Mouse (Mus musculus) monocyte, adult 5-6 weeks (primary cell): ENCODE data around the gene Sco2. TPM values are rescaled to one million over a fixed set of nuclear protein-coding genes. Genes with fewer than 3 reads are reported as not detected.

ENCODE experiments used
- ATAC-seq: fragments of 153-309, 156-312 bp; replicated peaks from 2 replicates; pipeline ENCODE4 v1.8.0; 2017; ENCODE audit warnings: mild to moderate bottlenecking; ENCODE audit not compliant: low TSS enrichment, insufficient number of reproducible peaks, severe bottlenecking, poor library complexity, low FRiP score
- total RNA-seq: library from RNA; stranded (forward); fragments of 200-1000, 200-491, 200-594 nt; gene quantifications from 3 replicates; pipeline ENCODE4 v1.2.3, GENCODE M21; 2017

Sco2 gene
- total RNA-seq = 5.4 to 9.4 TPM (median 6.3 TPM) in 3 replicates

- peak; percentile 42 for ATAC-seq
Measured at GRCm38 (mm10) chr15:89373762-89374248, at the start of gene Sco2. Gene Sco2 (minus strand): TSS chr15:89373846.

GRCm38 (mm10) chr15:89421938-89422337, 48.3 kb upstream of the Sco2 start:
- ATAC-seq = no peak

- ATAC-seq = no peak
Measured at GRCm38 (mm10) chr15:89415282-89415681, 41.6 kb upstream of the Sco2 start.

GRCm38 (mm10) chr15:89410118-89410517, 36.5 kb upstream of the Sco2 start, which contains the start of gene Syce3:
Gene Syce3 (minus strand): TSS chr15:89410503.
- no peak for ATAC-seq

DNA sequence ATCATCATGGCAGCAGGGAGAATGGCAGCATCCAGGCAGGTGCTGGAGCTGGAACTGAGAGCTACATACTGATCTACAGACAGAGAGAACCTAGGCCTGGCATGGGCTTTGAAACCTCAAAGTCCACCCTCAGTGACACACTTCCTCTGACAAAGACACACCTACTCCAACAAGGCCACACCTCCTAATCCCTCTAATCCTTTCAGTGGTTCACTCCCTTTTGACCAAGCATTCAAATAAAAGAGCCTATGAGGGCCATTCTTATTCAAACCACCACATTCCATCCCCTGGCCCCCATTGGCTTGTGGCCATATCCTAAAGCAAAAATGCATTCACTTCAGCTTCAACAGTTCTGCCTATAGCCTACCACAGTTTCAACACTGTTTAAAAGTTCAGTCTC, 33.0 kb upstream of the Sco2 start:
- no peak for ATAC-seq

GRCm38 (mm10) chr15:89404831-89405623, 31.4 kb upstream of the Sco2 start:
- no peak for ATAC-seq

DNA sequence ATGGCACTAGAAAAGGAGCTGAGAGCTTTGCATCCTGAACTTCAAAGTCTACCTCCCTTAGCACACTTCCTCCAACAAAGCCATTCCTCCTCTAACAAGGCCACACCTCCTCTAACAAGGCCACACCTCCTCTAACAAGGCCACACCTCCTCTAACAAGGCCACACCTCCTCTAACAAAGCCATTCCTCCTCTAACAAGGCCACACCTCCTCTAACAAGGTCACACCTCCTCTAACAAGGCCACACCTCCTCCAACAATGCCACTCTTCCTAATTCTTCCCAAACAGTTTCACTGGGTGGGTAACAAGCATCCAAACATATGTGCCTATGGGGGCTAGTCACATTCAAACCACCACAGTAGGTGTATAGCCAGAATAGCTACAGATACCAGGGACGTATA, 28.8 kb upstream of the Sco2 start:
- ATAC-seq = no peak

GRCm38 (mm10) chr15:89399716-89400115, 26.1 kb upstream of the Sco2 start:
- ATAC-seq = no peak

GRCm38 (mm10) chr15:89398146-89398545, 24.5 kb upstream of the Sco2 start:
- ATAC-seq = no peak

DNA sequence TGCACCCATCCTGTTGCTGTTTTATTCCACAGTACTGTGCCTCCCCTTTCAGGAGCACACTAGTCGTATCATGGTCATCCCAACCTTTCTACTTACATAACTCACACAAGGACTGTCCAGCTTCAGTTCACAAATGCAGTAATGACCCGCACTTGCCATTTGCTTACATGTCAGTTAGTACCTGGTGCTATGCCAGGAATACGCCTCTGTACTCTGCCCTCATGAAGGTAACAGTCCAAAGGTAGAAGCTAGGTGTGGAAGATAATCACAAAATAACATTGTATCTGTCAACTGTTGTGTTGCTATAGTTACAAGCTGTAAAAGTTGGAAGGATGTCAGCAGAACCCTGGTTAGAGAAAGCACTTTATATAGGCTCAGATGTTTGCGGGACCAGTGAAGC, 23.2 kb upstream of the Sco2 start:
- no peak for ATAC-seq

GRCm38 (mm10) chr15:89390081-89390480, 16.4 kb upstream of the Sco2 start:
- ATAC-seq = no peak

- no peak for ATAC-seq
Measured at GRCm38 (mm10) chr15:89387127-89387526, 13.5 kb upstream of the Sco2 start.

GRCm38 (mm10) chr15:89384617-89385016, 11.0 kb upstream of the Sco2 start, which contains the start of gene Klhdc7b:
Gene Klhdc7b (plus strand): TSS chr15:89384917.
- ATAC-seq = no peak

- no peak for ATAC-seq
Measured at GRCm38 (mm10) chr15:89379429-89379828, 5.8 kb upstream of the Sco2 start.

GRCm38 (mm10) chr15:89378831-89379401, 5.3 kb upstream of the Sco2 start, which contains the start of gene Odf3b:
Gene Odf3b (minus strand): TSS chr15:89379282.
- ATAC-seq = no peak

GRCm38 (mm10) chr15:89377938-89378828, 4.5 kb upstream of the Sco2 start:
- ATAC-seq = no peak

GRCm38 (mm10) chr15:89377362-89377761, 3.7 kb upstream of the Sco2 start:
- ATAC-seq = no peak

DNA sequence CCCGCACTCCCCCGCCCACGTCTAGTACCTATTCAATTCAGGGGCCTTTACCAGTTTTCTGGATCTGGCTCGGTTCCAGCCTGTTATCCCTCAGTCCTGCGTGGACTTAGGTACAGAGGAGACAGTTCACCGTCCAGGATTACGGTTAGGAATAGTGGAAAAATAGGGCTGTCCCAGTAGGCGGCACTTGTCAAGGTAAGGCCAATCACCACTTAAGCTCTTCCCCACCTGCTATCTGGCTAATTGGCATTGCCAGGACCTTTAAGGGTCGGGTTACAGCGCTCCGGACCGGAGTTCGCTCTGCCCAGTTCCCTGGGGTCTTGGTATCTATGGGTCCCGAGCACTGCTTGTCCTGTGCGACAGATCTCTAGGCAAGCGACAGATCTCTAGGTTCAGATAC, 3.3 kb upstream of the Sco2 start, which contains the start of gene Tymp:
Gene Tymp (minus strand): TSS at position 83 of the 400 bp plus-strand sequence.
- no peak for ATAC-seq

DNA sequence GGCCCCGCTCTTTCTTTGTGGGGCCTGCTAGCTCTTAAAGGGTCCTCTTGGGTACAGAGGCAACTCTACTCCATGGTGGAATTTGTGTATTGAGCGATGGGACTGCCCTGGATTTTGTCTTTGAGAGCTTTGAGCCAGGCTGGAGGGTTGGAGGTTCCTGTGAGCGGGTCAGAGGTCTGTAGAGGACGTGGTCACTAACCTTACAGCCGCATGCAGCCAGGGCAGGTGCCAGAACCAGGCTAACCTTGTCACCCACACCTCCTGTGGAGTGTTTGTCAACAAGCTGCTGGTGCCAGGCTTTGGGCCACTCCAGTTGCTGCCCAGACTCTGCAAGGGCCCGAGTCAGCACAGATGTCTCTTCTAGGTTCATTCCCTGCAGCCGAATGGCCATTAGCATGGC, 2.4 kb upstream of the Sco2 start:
- no peak for ATAC-seq
